Mouse (Mus musculus): ENCODE results near the gene 4930444G20Rik. TPM values are rescaled to one million over a fixed set of nuclear protein-coding genes. Genes with fewer than 3 reads are reported as not detected.
"Not testable (repeated sequence)": the region's sequence is repeated elsewhere in the genome, so short reads cannot be mapped to it uniquely, and the experiment has no call there.

4930444G20Rik gene
- total RNA-seq (2021): not detected
- long read RNA-seq, experiment 1: 0 reads
- long read RNA-seq, experiment 2: 0 reads

DNA sequence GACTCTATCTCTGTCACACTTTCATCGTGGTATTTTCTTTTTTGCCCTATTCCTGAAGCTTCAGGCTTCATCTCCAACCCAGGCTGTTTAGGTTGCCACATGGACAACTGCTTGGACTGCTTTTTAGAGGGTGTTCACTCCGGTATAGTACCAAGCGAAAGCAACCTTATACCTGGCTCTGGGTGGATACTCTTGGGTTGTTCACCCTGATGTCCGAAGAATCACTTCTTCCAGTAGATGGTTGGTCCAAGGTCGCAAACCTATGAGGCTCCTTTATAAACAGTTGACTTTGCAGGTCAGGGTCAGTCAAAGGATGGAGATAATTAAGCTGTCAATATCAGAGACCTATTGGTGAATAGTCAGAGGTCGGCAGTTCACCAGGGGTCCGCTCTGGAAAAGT lies at the start of gene 4930444G20Rik:
Gene 4930444G20Rik (minus strand): TSS at position 101 of the 400 bp plus-strand sequence.
- not testable (repeated sequence) for DNase-seq (ENCODE audit: low spot score in 2 of 2)

DNA sequence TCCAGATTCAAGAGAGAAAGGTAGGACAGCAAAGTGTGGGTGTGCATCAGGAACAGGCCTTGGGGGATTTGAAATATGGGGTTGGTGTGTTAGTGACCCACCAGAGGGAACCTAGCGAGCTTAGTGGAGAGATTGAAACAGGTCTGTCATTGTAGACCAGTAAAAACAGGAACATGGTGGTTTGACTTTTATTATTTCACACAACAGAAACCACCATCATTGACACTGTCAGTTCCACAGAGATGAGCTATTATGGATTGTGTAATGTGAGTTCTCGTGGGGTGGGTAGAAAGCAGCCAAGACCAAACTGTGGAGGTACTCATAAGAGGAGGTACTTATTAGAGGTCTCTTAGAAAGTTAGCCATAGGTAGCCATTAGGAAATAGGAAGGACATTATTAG lies 6.7 kb upstream of the 4930444G20Rik start:
- no peak for DNase-seq (ENCODE audit: low spot score in 2 of 2)

DNA sequence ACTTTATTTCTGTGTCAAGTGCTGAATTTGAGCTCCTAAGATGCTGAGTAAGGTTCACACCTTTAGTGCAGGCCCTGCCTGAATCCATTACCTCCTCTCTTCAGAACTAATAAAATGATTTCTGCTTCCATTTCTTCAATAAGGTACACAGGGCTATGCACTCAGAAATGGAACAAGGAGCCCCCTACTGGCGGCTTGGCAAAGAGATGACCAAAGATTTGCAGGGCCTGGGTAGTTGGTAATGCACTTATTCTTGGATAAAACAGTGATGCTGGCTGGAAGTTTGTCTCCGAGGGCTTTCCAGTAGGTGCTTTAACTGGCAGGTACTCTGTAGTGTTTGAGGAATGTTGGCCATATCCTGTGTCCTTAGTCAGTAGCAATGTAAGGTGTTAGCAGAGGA lies 4.9 kb upstream of the 4930444G20Rik start:
- DNase-seq (ENCODE audit: low spot score in 2 of 2): peak in 1 of 2 experiments; percentile 5

DNA sequence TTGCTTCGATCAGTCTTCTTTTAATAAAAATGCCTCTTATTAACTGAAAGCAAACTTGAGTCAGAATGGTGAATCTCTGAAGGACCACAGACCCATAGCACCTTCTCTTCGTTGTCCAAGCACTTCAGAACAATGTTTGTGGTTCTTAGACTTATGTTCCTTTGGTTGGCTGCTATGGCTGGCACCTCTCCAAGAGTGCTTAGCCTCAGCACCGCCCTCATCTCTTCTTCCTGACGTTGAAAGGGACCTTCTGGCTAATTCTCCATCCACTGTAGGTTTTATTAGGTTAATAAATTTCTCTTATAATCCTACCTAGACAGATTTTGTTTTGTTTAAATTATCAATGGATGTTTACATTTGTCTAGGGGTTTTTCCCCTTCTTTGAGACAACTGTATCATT lies 2.7 kb upstream of the 4930444G20Rik start:
- no peak for DNase-seq (ENCODE audit: low spot score in 2 of 2)

DNA sequence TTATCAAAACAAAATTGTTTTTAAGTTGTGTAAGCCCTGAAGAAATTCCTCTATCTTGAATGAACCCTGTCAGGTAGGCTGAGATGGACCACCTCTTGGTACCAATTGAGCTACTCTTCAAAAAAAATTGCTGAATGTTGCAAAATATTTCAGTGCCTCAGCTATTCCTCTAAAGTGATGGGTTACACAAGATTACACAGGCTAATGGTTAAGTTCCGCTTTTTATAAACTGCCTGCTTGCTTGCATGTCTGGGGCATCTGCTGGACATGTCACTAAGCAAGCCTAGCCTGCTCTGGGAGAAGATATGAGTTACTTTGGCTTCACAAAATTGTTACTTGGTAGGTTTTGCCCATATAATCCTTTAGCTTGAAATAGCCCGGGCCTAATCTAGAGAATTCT lies 2.3 kb upstream of the 4930444G20Rik start:
- DNase-seq (ENCODE audit: low spot score in 2 of 2): no peak

DNA sequence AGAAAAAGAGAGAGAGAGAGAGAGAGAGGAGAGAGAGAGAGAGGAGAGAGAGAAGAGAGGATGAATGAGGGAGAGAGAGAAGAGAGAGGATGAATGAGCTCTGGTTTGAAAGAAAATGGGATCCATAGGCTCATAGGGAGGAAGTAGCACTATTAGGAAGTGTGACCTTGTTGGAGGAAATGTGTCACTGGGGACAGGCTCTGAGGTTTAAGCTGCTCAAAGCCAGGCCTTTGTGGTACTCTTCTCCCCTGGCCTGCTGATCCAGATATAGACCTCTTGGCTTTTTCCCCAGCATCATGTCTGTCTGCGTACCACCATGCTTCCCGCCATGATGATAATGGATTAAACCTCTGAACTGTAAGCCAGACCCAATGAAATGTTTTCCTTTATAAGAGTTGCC lies 8.5 kb downstream of the 4930444G20Rik start:
- DNase-seq (ENCODE audit: low spot score in 2 of 2): no peak

DNA sequence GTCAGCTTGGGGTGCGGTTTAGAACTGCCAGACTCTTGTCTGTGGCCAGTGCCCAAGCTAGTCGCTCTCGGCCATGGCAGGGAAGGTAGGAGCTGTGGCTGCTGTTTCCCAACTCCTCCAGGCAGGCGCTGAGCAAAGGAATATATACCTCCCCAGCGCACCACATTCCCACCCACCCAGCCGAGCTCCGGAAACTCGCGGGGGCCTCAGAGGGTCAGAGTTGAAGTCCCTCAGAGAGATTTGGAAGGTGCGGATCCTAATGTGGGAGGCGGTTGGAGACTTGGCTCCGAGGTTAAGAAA lies 8.9 kb downstream of the 4930444G20Rik start:
- DNase-seq (ENCODE audit: low spot score in 2 of 2): no peak

DNA sequence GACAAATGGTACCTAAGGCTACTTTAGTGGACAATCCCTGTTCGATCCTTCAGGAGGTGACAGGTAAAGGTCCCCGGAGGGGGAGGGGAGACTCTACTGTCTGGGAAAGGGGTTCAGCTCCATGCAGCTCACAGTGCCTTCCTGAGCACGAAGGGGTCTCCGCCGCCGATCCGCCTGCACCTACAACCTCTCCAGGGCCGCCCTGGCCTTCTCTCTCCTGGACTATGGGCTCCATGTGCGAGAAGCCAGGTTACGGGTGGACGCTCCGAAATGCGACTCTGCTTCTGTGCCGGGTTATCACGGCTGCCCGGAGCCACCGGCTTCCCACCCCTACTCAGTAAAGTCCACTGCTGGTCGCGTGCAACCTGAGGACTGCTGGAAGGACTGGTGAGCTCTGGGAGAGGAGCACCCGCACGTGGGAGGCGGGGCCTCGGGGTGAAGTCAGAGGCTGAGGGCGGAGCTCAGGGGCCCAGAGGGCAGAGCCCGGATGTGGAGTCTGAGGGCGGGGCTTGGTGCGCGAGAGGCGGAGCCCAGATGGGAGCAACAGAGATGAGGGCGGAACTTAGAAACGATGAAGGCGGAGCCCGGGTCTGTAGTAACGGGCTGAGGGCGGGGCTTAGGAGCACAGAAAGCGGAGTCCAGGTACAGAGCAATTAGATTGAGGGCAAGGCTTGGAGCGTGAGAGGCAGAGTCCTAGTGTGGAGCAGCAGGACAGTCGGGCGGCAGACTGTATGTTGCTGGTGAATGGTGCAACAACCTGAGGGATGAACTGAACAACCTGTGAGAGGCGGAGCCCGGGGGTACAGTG lies 9.5 kb downstream of the 4930444G20Rik start:
- peak; percentile 86 to 91 for DNase-seq (ENCODE audit: low spot score in 2 of 2)

DNA sequence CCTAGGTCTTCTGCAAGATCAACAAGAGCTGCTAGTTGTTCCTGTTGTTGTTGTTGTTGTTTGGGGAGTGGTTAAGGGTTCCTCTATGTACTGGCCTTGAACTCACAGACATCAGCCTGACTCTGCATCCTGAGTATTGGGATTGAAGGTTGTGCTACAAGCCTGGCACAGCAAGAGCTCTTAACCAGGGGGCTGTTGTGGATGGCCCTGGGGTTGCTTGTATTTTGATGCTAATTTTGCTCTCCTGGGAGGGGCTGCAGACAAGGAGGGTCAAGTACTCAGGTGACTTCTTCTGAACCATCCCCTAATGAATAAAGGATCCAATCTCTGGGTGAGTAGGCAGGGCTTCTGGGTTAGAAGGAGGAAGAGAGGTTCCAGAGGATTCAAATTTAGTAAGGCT lies 12.6 kb downstream of the 4930444G20Rik start:
- DNase-seq (ENCODE audit: low spot score in 2 of 2): no peak

DNA sequence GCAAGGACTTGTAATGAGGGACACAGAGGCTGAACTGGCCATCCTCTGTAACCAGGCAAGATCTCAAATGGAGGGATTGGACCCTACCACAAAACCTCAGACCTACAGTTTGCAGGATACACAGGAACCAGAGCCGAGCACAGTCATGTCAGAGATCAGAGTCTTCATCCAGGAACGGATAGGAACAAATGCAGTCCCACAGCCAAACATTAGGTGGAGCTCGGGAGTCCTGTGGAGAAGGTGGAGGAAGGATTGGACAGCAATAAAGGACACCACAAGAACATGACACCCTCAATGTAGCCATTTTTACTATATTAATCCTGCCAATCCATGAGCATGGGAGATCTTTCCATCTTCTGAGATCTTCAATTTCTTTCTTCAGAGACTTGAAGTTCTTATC lies 31.6 kb downstream of the 4930444G20Rik start:
- peak; percentile 39 to 47 for DNase-seq (ENCODE audit: low spot score in 2 of 2)

DNA sequence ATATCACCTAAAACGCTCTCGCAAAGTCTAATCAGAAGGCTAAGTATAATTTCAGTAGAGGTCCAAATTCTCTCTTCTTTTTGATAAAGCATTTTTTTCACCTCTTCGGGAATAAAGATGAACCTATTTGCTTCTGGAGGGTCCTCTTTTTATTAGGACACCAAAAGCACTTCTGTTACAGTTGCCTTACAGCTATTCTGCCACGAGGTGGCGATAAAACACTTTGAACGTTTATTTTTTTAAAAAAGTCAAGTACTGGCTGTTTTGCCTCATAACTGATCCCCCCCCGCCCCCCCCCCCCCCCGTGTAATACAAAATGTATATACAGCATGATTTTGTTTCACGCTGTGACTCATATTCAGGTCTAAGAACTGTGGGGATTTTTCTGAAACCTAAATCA lies 33.6 kb downstream of the 4930444G20Rik start:
- no peak for DNase-seq (ENCODE audit: low spot score in 2 of 2)

DNA sequence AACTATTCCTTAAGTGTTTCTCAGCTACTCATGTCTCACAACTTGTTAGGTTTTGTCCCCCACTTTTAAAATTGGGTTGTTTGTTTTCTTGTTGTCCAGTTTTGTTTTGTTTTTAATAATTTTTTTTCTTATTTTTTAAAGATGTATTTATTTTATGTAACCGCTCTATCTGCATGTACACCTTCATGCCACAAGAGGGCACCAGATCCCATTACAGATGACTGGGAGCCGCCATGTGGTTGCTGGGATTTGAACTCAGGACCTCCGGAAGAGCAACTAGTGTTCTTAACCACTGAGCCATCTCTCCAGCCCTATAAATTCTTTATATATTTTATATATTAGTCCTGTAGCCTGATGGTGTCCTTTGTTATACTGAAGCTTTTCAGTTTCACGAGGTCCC lies 49.3 kb downstream of the 4930444G20Rik start:
- no peak for DNase-seq (ENCODE audit: low spot score in 2 of 2)

DNA sequence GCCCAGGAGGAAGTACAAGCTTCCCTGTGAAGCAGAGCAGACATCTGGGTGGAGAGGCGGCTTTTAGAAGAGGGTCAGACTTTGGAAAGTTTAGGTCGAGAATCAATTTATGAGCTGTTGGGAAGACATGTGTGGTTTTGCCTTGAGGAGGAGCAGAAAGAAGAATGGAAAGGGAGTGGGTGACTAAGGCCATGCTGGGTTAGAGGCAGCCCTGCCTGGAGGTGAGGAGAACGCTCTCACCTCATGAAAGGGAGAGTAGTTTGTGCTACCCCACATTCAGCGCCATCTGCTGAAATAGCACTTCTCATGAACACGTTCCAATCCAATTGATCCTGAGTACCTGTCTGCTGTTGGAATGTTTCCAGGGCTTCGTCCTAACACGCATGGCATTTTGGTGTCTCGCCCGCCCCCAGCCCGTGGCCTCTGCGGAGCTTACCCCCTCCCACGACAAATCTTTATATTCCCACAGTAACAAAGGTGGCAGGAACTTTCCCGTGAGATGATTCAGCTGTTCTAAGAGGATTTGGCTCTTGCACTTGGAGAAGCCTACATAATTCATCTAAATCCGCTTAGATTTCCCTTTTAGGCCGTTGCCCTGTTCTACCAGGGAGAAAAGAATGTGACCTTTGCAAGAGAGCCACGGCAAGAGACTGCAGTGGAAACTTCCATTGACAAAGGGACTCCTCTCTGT lies 50.3 kb downstream of the 4930444G20Rik start:
- DNase-seq (ENCODE audit: low spot score in 2 of 2): no peak

Other genes starting within 250 kb of the 4930444G20Rik start
- gene Sgk1, start 185.9 kb downstream of the 4930444G20Rik start, total RNA-seq (2021): 100 to 1,000 TPM; 151 to 162 TPM
- gene E030030I06Rik, start 81.2 kb upstream of the 4930444G20Rik start, total RNA-seq (2021): 10 to 100 TPM in 1 of 2 experiments, 1 to 10 TPM in 1; 7.3 to 13.4 TPM
- gene Raet1e, start 90.5 kb upstream of the 4930444G20Rik start, total RNA-seq (2021): 1 to 10 TPM in 1 of 2 experiments, not detected in 1; 1.7 TPM
- gene H60b, start 90.5 kb upstream of the 4930444G20Rik start, total RNA-seq (2021): under 1 TPM in 1 of 2 experiments, not detected in 1; 0.36 TPM